Mouse (Mus musculus): ENCODE results near the gene Gm37240. TPM values are rescaled to one million over a fixed set of nuclear protein-coding genes. Genes with fewer than 3 reads are reported as not detected.

Gm37240 gene
- total and polyA plus RNA-seq, 3 experiments, result not detected

DNA sequence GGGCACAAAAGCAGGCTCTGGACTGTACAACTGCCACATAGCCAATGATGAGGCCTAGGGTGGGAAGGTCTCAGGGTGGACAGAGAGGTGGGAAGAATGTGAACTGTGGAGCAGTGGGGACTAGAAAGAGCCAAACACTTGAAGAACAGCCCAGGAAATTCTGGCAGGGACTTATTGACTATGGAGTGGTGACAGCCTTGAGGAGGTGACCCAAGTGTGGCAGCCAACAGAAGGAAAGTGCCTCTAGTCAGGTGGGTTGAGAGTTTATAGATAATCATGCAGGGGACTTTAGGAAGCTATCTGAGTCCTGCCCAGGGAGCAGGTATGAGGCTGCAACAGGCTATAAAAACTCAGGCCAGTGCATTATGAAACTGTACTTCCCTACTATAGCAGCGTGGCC, 369.2 kb downstream of the Gm37240 start:
- ATAC-seq (ENCODE audit: extremely low read depth, insufficient number of reproducible peaks, low FRiP score, poor library complexity, severe bottlenecking), result no peak
- Histone ChIP-seq H3K9me3 (replicated peaks) (no peaks in the 10 kb centered on the region), H3K27me3 (ENCODE audit: insufficient read depth, low read length) (peaks cover 23% of the 10 kb centered on the region), H3K36me3 (replicated peaks) (no peaks in the 10 kb centered on the region), H3K4me1 (ENCODE audit: insufficient read depth, low read depth, low read length) (0 out of 2 replicates have a peak, but pooled peaks cover 5% of the 10 kb centered on the region), H3K4me3 (ENCODE audit: low read depth, low read length) (no peak overlapping the region)
- TF ChIP-seq POLR2AphosphoS5 (IDR thresholded peaks at IDR 0.05; ENCODE audit: insufficient replicate concordance, low read depth, low read length) (no peak), CTCF (IDR thresholded peaks at IDR 0.05; ENCODE audit: low read depth, low read length) (no peak)
- DNase-seq (ENCODE audit: low spot score), result no peak

DNA sequence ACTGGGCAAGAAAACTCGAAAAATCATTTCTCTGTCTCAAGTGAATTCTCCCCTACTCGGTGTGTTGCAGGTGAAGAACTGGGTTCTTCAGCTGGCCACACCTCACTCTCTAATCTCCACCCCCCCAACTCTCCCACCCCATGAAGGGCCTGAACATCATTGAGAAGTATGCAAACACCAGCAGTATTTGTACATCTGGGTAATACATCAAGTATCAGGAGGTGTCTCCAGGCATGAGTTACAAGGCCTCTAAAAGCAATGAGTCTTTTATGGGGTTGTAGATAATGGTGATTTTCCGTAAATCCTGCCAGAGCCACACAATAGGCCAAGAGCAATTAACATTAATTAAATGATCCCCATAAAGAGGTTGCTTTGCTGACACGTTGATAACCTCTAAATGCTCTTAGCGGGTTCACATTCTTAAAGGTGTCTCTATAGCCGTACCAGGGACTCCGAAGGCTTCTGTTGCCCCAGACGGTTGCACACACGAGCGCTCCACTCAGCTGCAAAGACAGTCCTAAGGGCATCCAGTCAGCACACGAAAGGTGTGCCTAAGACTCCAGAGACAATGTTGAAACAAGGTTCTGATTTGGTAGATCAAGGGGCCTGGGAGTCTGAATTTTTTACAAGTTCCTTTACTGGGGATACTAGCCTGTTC, 370.4 kb downstream of the Gm37240 start:
- Histone ChIP-seq H3K9me3 (replicated peaks) (no peaks in the 10 kb centered on the region), H3K4me1 (ENCODE audit: insufficient read depth, low read depth, low read length) (0 out of 2 replicates have a peak, but pooled peaks cover 5% of the 10 kb centered on the region), H3K36me3 (replicated peaks) (no peaks in the 10 kb centered on the region), H3K27me3 (ENCODE audit: insufficient read depth, low read length) (peaks cover 23% of the 10 kb centered on the region), H3K4me3 (ENCODE audit: low read depth, low read length) (no peak overlapping the region)
- TF ChIP-seq GATA1 (IDR thresholded peaks at IDR 0.05; ENCODE audit: borderline replicate concordance, low read length) (no peak), TAL1 (conservative IDR thresholded peaks at IDR 0.05; ENCODE audit: low read depth, low read length) (no peak), GATA2 (IDR thresholded peaks at IDR 0.05; ENCODE audit: borderline replicate concordance, low read depth, low read length) (no peak), POLR2AphosphoS5 (IDR thresholded peaks at IDR 0.05; ENCODE audit: insufficient replicate concordance, low read depth, low read length) (no peak), CTCF (IDR thresholded peaks at IDR 0.05; ENCODE audit: low read depth, low read length) (no peak)
- ATAC-seq (ENCODE audit: extremely low read depth, insufficient number of reproducible peaks, low FRiP score, poor library complexity, severe bottlenecking) (no peak), DNase-seq (ENCODE audit: low spot score) (no peak)

DNA sequence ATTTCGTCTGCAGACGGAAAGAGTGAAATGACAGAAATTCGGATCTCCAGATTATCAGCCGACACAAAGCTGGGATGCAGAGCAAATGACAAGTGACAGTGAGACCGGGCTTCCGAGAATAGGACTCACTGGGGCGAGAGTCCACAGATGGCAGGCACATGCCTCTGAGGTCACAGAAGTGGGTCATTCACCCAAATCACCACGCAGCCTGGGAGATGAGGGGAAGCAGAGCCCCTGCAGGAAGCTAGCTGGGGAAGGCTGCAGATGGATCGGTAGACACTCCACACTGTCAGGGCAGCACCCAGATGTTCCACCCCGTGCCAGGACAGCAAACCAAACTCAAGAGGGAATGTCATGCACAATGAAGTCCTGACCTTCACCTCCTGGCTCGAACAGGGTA, 372.6 kb downstream of the Gm37240 start:
- no peak overlapping the region for H3K4me3 ChIP-seq (ENCODE audit: low read depth, low read length)
- no peak for TF ChIP-seq TAL1 (conservative IDR thresholded peaks at IDR 0.05; ENCODE audit: low read depth, low read length)
- no peak for TF ChIP-seq GATA2 (IDR thresholded peaks at IDR 0.05; ENCODE audit: borderline replicate concordance, low read depth, low read length)
- TF ChIP-seq CTCF (IDR thresholded peaks at IDR 0.05; ENCODE audit: low read depth, low read length), result no peak
- no peak for TF ChIP-seq GATA1 (IDR thresholded peaks at IDR 0.05; ENCODE audit: borderline replicate concordance, low read length)
- no peak for TF ChIP-seq POLR2AphosphoS5 (IDR thresholded peaks at IDR 0.05; ENCODE audit: insufficient replicate concordance, low read depth, low read length)
- H3K9me3 ChIP-seq (replicated peaks), result no peaks in the 10 kb centered on the region
- H3K27me3 ChIP-seq (ENCODE audit: insufficient read depth, low read length), result peaks cover 23% of the 10 kb centered on the region
- H3K36me3 ChIP-seq (replicated peaks), result no peaks in the 10 kb centered on the region
- ATAC-seq (ENCODE audit: extremely low read depth, insufficient number of reproducible peaks, low FRiP score, poor library complexity, severe bottlenecking), result no peak
- no peak for DNase-seq (ENCODE audit: low spot score)
- 0 out of 2 replicates have a peak, but pooled peaks cover 5% of the 10 kb centered on the region for H3K4me1 ChIP-seq (ENCODE audit: insufficient read depth, low read depth, low read length)

DNA sequence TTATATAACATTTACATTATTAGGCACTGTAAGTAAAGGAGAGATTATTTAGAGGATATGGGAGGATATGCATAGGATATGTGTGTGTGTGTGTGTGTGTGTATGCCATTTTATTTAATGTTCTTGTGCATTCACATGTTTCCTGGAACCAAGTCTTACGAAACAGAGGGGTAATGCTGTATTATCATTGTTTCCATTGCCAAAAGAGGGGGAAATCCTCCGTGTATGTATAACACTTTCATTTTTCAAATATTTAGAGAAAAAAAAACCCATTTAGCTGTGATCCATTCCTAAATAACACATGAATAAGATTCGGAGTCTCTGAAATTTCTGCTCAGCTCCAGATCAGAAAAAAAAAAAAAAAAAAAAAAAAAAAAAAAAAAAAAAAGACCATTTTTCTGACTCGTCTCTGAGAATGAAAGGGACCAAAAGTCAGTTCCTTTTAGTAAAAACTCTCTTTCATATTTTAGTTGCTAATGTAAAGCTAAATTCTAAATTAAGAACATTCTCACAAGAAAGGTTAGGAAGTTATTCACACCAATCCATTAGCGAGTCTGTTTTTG, 378.5 kb downstream of the Gm37240 start:
- peaks cover 7% of the 10 kb centered on the region for H3K27me3 ChIP-seq (ENCODE audit: insufficient read depth, low read length)
- no peak for DNase-seq (ENCODE audit: low spot score)
- H3K4me1 ChIP-seq (ENCODE audit: insufficient read depth, low read depth, low read length), result no peaks in the 10 kb centered on the region
- H3K36me3 ChIP-seq (replicated peaks), result no peaks in the 10 kb centered on the region
- TF ChIP-seq POLR2AphosphoS5 (IDR thresholded peaks at IDR 0.05; ENCODE audit: insufficient replicate concordance, low read depth, low read length) (no peak), GATA2 (IDR thresholded peaks at IDR 0.05; ENCODE audit: borderline replicate concordance, low read depth, low read length) (no peak), CTCF (IDR thresholded peaks at IDR 0.05; ENCODE audit: low read depth, low read length) (no peak), GATA1 (IDR thresholded peaks at IDR 0.05; ENCODE audit: borderline replicate concordance, low read length) (no peak), TAL1 (conservative IDR thresholded peaks at IDR 0.05; ENCODE audit: low read depth, low read length) (no peak)
- H3K4me3 ChIP-seq (ENCODE audit: low read depth, low read length), result no peak overlapping the region
- ATAC-seq (ENCODE audit: extremely low read depth, insufficient number of reproducible peaks, low FRiP score, poor library complexity, severe bottlenecking), result no peak
- no peaks in the 10 kb centered on the region for H3K9me3 ChIP-seq (replicated peaks)

DNA sequence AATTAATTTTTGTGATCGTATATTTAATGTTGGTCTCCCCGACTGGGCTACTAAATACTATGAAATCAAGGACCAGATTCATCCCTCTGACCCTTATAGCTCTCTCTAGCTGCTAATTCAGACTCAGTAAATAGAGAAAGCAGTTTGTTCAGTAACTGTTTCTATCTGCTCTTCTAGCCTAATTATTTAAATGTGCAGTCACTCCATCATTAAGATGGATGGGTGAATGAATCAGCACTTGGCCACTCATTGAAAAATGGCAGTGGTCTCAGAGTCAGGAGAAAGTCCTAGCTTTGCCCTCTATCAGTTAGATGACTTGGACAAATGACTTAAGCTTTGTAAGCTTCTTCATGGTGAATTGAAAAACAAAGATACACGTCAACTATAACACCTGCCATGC, 387.2 kb downstream of the Gm37240 start:
- H3K4me3 ChIP-seq (ENCODE audit: low read depth, low read length), result no peak overlapping the region
- H3K36me3 ChIP-seq (replicated peaks), result no peaks in the 10 kb centered on the region
- no peaks in the 10 kb centered on the region for H3K4me1 ChIP-seq (ENCODE audit: insufficient read depth, low read depth, low read length)
- DNase-seq (ENCODE audit: low spot score), result no peak
- TF ChIP-seq GATA2 (IDR thresholded peaks at IDR 0.05; ENCODE audit: borderline replicate concordance, low read depth, low read length) (no peak), CTCF (IDR thresholded peaks at IDR 0.05; ENCODE audit: low read depth, low read length) (no peak), TAL1 (conservative IDR thresholded peaks at IDR 0.05; ENCODE audit: low read depth, low read length) (no peak), GATA1 (IDR thresholded peaks at IDR 0.05; ENCODE audit: borderline replicate concordance, low read length) (no peak)
- ATAC-seq (ENCODE audit: extremely low read depth, insufficient number of reproducible peaks, low FRiP score, poor library complexity, severe bottlenecking), result no peak
- peaks cover 5% of the 10 kb centered on the region; the same call in 1 of the 2 replicates for H3K27me3 ChIP-seq (ENCODE audit: insufficient read depth, low read length)
- H3K9me3 ChIP-seq (replicated peaks), result no peaks in the 10 kb centered on the region

DNA sequence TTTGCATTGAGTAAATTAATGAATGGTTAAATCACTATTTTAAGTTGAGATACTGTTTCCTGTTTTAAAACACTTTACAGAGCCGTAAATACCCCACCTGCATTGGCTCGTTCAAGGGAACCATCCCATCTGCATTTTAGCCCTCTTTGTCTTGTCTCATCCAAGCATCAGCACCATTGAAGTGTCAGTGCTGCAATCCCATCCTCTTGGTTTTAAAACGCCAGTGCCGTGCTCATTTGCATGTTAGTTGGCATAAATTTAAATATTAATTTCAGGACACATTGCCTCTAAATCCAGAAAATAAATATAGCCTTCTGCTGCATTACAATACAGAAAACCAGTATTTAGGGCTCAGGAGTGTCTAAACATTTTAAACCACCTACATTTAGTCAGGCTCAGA, 391.2 kb downstream of the Gm37240 start:
- Histone ChIP-seq H3K36me3 (replicated peaks) (no peaks in the 10 kb centered on the region), H3K9me3 (replicated peaks) (no peaks in the 10 kb centered on the region), H3K4me1 (ENCODE audit: insufficient read depth, low read depth, low read length) (no peaks in the 10 kb centered on the region), H3K4me3 (ENCODE audit: low read depth, low read length) (no peak overlapping the region), H3K27me3 (ENCODE audit: insufficient read depth, low read length) (peaks cover 5% of the 10 kb centered on the region; the same call in 1 of the 2 replicates)
- DNase-seq (ENCODE audit: low spot score) (no peak), ATAC-seq (ENCODE audit: extremely low read depth, insufficient number of reproducible peaks, low FRiP score, poor library complexity, severe bottlenecking) (no peak)
- TF ChIP-seq CTCF (IDR thresholded peaks at IDR 0.05; ENCODE audit: low read depth, low read length), result no peak
- no peak for TF ChIP-seq GATA1 (IDR thresholded peaks at IDR 0.05; ENCODE audit: borderline replicate concordance, low read length)
